Mouse (Mus musculus) spleen, postnatal 0 days (tissue): Measurements from ENCODE around the gene Mef2b. TPM values are rescaled to one million over a fixed set of nuclear protein-coding genes. Genes with fewer than 3 reads are reported as not detected.

Experiments used
- polyA plus RNA-seq: library from polyadenylated mRNA; unstranded; fragments of >200 nt; fragmentation: Nextera tagmentation; extraction: Ambion mirVana; gene quantifications from 2 replicates; pipeline ENCODE4 v1.2.1, GENCODE M21; 2015

The Mef2b gene
- polyA plus RNA-seq = 0.22 and 0.40 TPM in 2 replicates

GRCm38 (mm10) chr8:70139026-70139857 lies at the start of gene Mef2b, which contains the start of the genes Rfxank and Borcs8:
Gene Mef2b, plus strand, starts transcription at chr8:70139711.
Gene Rfxank, minus strand, starts transcription at chr8:70139154.
Gene Borcs8, plus strand, starts transcription at chr8:70139499.

GRCm38 (mm10) chr8:70120667-70121066 lies 18.8 kb upstream of the Mef2b start, which contains the start of gene Ncan:
Gene Ncan, minus strand, starts transcription at chr8:70120873.

GRCm38 (mm10) chr8:70131166-70131883 lies 8.2 kb upstream of the Mef2b start, which contains the start of gene Nr2c2ap:
Gene Nr2c2ap, plus strand, starts transcription at chr8:70131333.

GRCm38 (mm10) chr8:70172043-70172681 lies 32.7 kb downstream of the Mef2b start, which contains the start of gene Tmem161a:
Gene Tmem161a, plus strand, starts transcription at chr8:70172356.

GRCm38 (mm10) chr8:70212112-70213055 lies 72.9 kb downstream of the Mef2b start, which contains the start of gene Slc25a42:
Gene Slc25a42, minus strand, starts transcription at chr8:70212305.

Other genes with a start within 250 kb of the Mef2b start
- gene Tssk6, start 237.5 kb upstream of the Mef2b start, polyA plus RNA-seq = 3.7 and 4.8 TPM in 2 replicates
- 112 TPM in 2 replicates for gene Ndufa13, start 237.2 kb upstream of the Mef2b start, polyA plus RNA-seq
- 0.34 and 1.4 TPM in 2 replicates for gene Yjefn3, start 237.0 kb upstream of the Mef2b start, polyA plus RNA-seq
- gene Gatad2a, start 143.3 kb upstream of the Mef2b start, polyA plus RNA-seq = 33.0 and 33.7 TPM in 2 replicates
- 26.9 and 29.0 TPM in 2 replicates for gene Mau2, start 97.0 kb upstream of the Mef2b start, polyA plus RNA-seq
- 21.6 and 22.8 TPM in 2 replicates for gene Sugp1, start 96.9 kb upstream of the Mef2b start, polyA plus RNA-seq
- 0.29 and 0.35 TPM in 2 replicates for gene Tm6sf2, start 66.8 kb upstream of the Mef2b start, polyA plus RNA-seq
- not detected in 2 replicates for gene Hapln4, start 56.3 kb upstream of the Mef2b start, polyA plus RNA-seq
- 0.02 TPM in 1 of 2 replicates, not detected in the other for gene Ncan, start 18.8 kb upstream of the Mef2b start, polyA plus RNA-seq
- gene Nr2c2ap, start 8.4 kb upstream of the Mef2b start, polyA plus RNA-seq = 29.3 and 30.0 TPM in 2 replicates
- 7.3 and 8.6 TPM in 2 replicates for gene Rfxank, start 557 bp upstream of the Mef2b start, polyA plus RNA-seq
- 26.4 and 31.2 TPM in 2 replicates for gene Borcs8, start 212 bp upstream of the Mef2b start, polyA plus RNA-seq
- gene Tmem161a, start 32.6 kb downstream of the Mef2b start, polyA plus RNA-seq = 25.9 and 30.0 TPM in 2 replicates
- gene Slc25a42, start 72.6 kb downstream of the Mef2b start, polyA plus RNA-seq = 5.4 TPM in 2 replicates
- gene Sugp2, start 94.5 kb downstream of the Mef2b start, polyA plus RNA-seq = 18.2 and 18.8 TPM in 2 replicates
- gene Armc6, start 94.8 kb downstream of the Mef2b start, polyA plus RNA-seq = 12.2 and 13.3 TPM in 2 replicates
- gene Homer3, start 143.1 kb downstream of the Mef2b start, polyA plus RNA-seq = 12.8 and 17.0 TPM in 2 replicates
- gene Ddx49, start 162.8 kb downstream of the Mef2b start, polyA plus RNA-seq = 27.7 and 29.9 TPM in 2 replicates
- gene Cope, start 162.8 kb downstream of the Mef2b start, polyA plus RNA-seq = 164 and 185 TPM in 2 replicates
- 0.46 and 0.73 TPM in 2 replicates for gene Cers1, start 176.1 kb downstream of the Mef2b start, polyA plus RNA-seq
- 0.16 and 0.34 TPM in 2 replicates for gene Gdf1, start 190.1 kb downstream of the Mef2b start, polyA plus RNA-seq
- gene Upf1, start 213.6 kb downstream of the Mef2b start, polyA plus RNA-seq = 12.9 and 13.1 TPM in 2 replicates
- gene Comp, start 233.8 kb downstream of the Mef2b start, polyA plus RNA-seq = 0.28 and 0.38 TPM in 2 replicates